Comparison of ENCODE assay signal across 7 mouse cellular contexts in genomic region chr6:92464781-92465337, GRCm38 (mm10).
DNase-seq lines count a peak whose midpoint lies in the region; ATAC-seq and TF ChIP-seq lines count a peak whose summit lies in the region.

No protein-coding gene starts in this region.

- DNase-seq in ovary, postnatal 36 days (ENCODE audit: low spot score) = peak; percentile 26
- no peak for DNase-seq in ovary, postnatal 14 days (ENCODE audit: low spot score)
- peak; percentile 39 to 44 for DNase-seq in cerebellum, postnatal 36 days
- DNase-seq in heart, postnatal 14 days = peak; percentile 25 to 35
- peak; percentile 89 for DNase-seq in lung, embryonic 14.5 days
- no peak for DNase-seq in embryo, embryonic 10 days (ENCODE audit: low spot score)
- DNase-seq in frontal cortex, postnatal 10 days (ENCODE audit: low spot score in 2 of 2) = no peak

- peaks cover 58% of the 10 kb centered on the region for H3K4me1 ChIP-seq in lung, embryonic 14.5 days (ENCODE audit: insufficient read depth)

- peak overlapping the region; percentile 23 for H3K4me2 ChIP-seq in lung, embryonic 14.5 days

- H3K36me3 ChIP-seq in lung, embryonic 14.5 days (ENCODE audit: insufficient read depth) = no peaks in the 10 kb centered on the region

- H3K4me3 ChIP-seq in lung, embryonic 14.5 days (ENCODE audit: low read depth, low read length) = no peak overlapping the region

- 0 out of 2 replicates have a peak, but pooled peaks have one; percentile 3 for ATAC-seq in lung, embryonic 14.5 days (ENCODE audit: insufficient read depth)

- no peaks in the 10 kb centered on the region for H3K9me3 ChIP-seq in lung, embryonic 14.5 days (ENCODE audit: low read depth, low read length)

- 15% methylated on average over 7 of the region's 7 CpGs for WGBS in lung, embryonic 14.5 days

- TF ChIP-seq CTCF in lung, embryonic 14.5 days (IDR thresholded peaks at IDR 0.05; ENCODE audit: low read depth) = no peak

- H3K27ac ChIP-seq in lung, embryonic 14.5 days (ENCODE audit: low read depth) = peak overlapping the region; percentile 78

- no peaks in the 10 kb centered on the region for H3K27me3 ChIP-seq in lung, embryonic 14.5 days (ENCODE audit: insufficient read depth, low read length)

- H3K9ac ChIP-seq in lung, embryonic 14.5 days = no peak overlapping the region

- intact Hi-C loops in heart, postnatal 14 days (cut with DNase I) = no loop called here

Comparison
In these comparisons a context has a peak if more than half of its experiments do, and no peak if none do; other contexts are left out.
1. DNase-seq: peak in ovary, postnatal 36 days (single experiment), cerebellum, postnatal 36 days (2 of 2), heart, postnatal 14 days (2 of 2) and lung, embryonic 14.5 days (single experiment); none in ovary, postnatal 14 days (single experiment), embryo, embryonic 10 days (single experiment) and frontal cortex, postnatal 10 days (0 of 2).